Mouse (Mus musculus) spleen, adult 2 months (tissue): ENCODE results near the gene Nt5m.

Source experiments
- CTCF ChIP-seq: fragments of 200-500 bp; IDR thresholded peaks from 2 replicates; pipeline ENCODE4 v1.5.1; 2011; ENCODE audit warnings: mild to moderate bottlenecking, inconsistent platforms; ENCODE audit not compliant: insufficient read depth, insufficient read length, insufficient replicate concordance; ENCODE audit errors: extremely low read depth
- POLR2A ChIP-seq: fragments of 200-500 bp; IDR thresholded peaks from 2 replicates; pipeline ENCODE4 v1.6.1; 2011; ENCODE audit warnings: low read depth, low read length, inconsistent platforms

- TF ChIP-seq POLR2A, result no peak
- no peak for TF ChIP-seq CTCF
Observed at GRCm38 (mm10) chr11:59813276-59813675, 26.0 kb upstream of the Nt5m start.
